ENCODE assay signal across 9 mouse cellular contexts in genomic region chr5:125153201-125153816, GRCm38 (mm10). TPM values are rescaled to one million over a fixed set of nuclear protein-coding genes. Genes with fewer than 3 reads are reported as not detected.
A peak's percentile ranks its signal among the peaks of the same experiment; 100 is the strongest.
DNase-seq lines count a peak whose midpoint lies in the region; ATAC-seq and TF ChIP-seq lines count a peak whose summit lies in the region.
"Had no signal": no experiment of that assay in that cellular context is flagged by ENCODE, and none has a peak within 500 bp of the region (broad histone marks: within the 10 kb centered on the region; RNA-seq: fewer than 3 reads in every experiment).

No protein-coding gene starts in this region.

- H3K27ac ChIP-seq in limb, embryonic 12.5 days, result peak overlapping the region; percentile 91
- no peak overlapping the region for H3K27ac ChIP-seq in stomach, postnatal 0 days (replicated peaks)

- ATAC-seq in erythroblast, adult 5-6 weeks (replicated peaks; ENCODE audit: low FRiP score, poor library complexity, severe bottlenecking), result 0 out of 2 replicates have a peak, but pooled peaks have one; percentile 29
- ATAC-seq in limb, embryonic 12.5 days (ENCODE audit: insufficient number of reproducible peaks, insufficient read depth, low FRiP score, low TSS enrichment, low read depth), result no peak
- no peak for ATAC-seq in stomach, postnatal 0 days (ENCODE audit: low FRiP score, low TSS enrichment)

- no peak for TF ChIP-seq EP300 in stomach, postnatal 0 days (optimal IDR thresholded peaks at IDR 0.05)

- H3K4me2 ChIP-seq in limb, embryonic 12.5 days, result no peak overlapping the region
- no peak overlapping the region for H3K4me2 ChIP-seq in stomach, postnatal 0 days (replicated peaks; ENCODE audit: low read depth)
- H3K4me2 ChIP-seq: limb, embryonic 15.5 days had no signal

- 84% methylated on average over 11 of the region's 11 CpGs for WGBS in limb, embryonic 12.5 days
- 82% methylated on average over 11 of the region's 11 CpGs for WGBS in stomach, postnatal 0 days

- no peak overlapping the region for H3K9ac ChIP-seq in limb, embryonic 12.5 days (replicated peaks)
- no peak overlapping the region for H3K9ac ChIP-seq in stomach, postnatal 0 days (ENCODE audit: low read length)
- H3K9ac ChIP-seq: limb, embryonic 15.5 days had no signal

- H3K9me3 ChIP-seq in limb, embryonic 12.5 days, result no peaks in the 10 kb centered on the region
- H3K9me3 ChIP-seq in stomach, postnatal 0 days (ENCODE audit: control insufficient read depth, low read length), result no peaks in the 10 kb centered on the region
- H3K9me3 ChIP-seq: limb, embryonic 15.5 days had no signal

- 0 out of 2 replicates have a peak, but pooled peaks cover 6% of the 10 kb centered on the region for H3K36me3 ChIP-seq in limb, embryonic 12.5 days
- no peaks in the 10 kb centered on the region for H3K36me3 ChIP-seq in stomach, postnatal 0 days (ENCODE audit: control insufficient read depth, insufficient read depth, low read length)

- peak; percentile 54 for DNase-seq in thymus, postnatal 4 days
- no peak for DNase-seq in thymus, postnatal 25 days
- DNase-seq in stomach, postnatal 0 days (ENCODE audit: low spot score), result no peak
- DNase-seq in embryo, embryonic 9.5 days (ENCODE audit: extremely low spot score), result no peak
- no peak for DNase-seq in cerebellum, postnatal 36 days
- DNase-seq in right cerebral cortex, postnatal 4 days, result no peak

- H3K27me3 ChIP-seq in limb, embryonic 12.5 days, result no peaks in the 10 kb centered on the region
- H3K27me3 ChIP-seq in stomach, postnatal 0 days (ENCODE audit: control insufficient read depth, insufficient read depth, low read length), result no peaks in the 10 kb centered on the region
- H3K27me3 ChIP-seq: limb, embryonic 15.5 days had no signal

- H3K4me3 ChIP-seq in limb, embryonic 12.5 days (replicated peaks), result no peak overlapping the region
- H3K4me3 ChIP-seq in stomach, postnatal 0 days (ENCODE audit: low read depth, low read length), result no peak overlapping the region
- H3K4me3 ChIP-seq: limb, embryonic 15.5 days had no signal

- H3K4me1 ChIP-seq in limb, embryonic 12.5 days (replicated peaks), result peaks cover 99% of the 10 kb centered on the region
- peaks cover 39% of the 10 kb centered on the region for H3K4me1 ChIP-seq in stomach, postnatal 0 days (replicated peaks; ENCODE audit: control insufficient read depth, insufficient read depth)

- TF ChIP-seq CTCF in stomach, postnatal 0 days (IDR thresholded peaks at IDR 0.05; ENCODE audit: low read depth), result peak; percentile 51

RNA-seq across cellular contexts. Expression of gene Ncor2, which starts 25.7 kb away (rescaled TPM):
- total RNA-seq in erythroblast, adult 5-6 weeks (2015; ENCODE audit: low replicate concordance), result 15.8 and 18.2 TPM in 2 replicates
- 6.0 and 8.0 TPM in 2 replicates for total RNA-seq in erythroblast, adult 5-6 weeks (2017; ENCODE audit: low replicate concordance)
- 27.2 and 29.4 TPM in 2 replicates for polyA plus RNA-seq in limb, embryonic 12.5 days (2016; fragmentation: Nextera tagmentation; extraction: Ambion mirVana)
- polyA plus RNA-seq in stomach, postnatal 0 days (2015; fragmentation: Nextera tagmentation; extraction: Ambion mirVana), result 11.1 and 12.1 TPM in 2 replicates
